Mouse (Mus musculus) ES-Bruce4 (cell line): ENCODE results near the gene Large2. TPM values are rescaled to one million over a fixed set of nuclear protein-coding genes. Genes with fewer than 3 reads are reported as not detected.

Source experiments
- H3K27ac ChIP-seq: 2 replicates; pipeline ENCODE4 v1.5.1; 2012; ENCODE audit warnings: low read length, inconsistent platforms; ENCODE audit not compliant: insufficient read depth
- H3K27me3 ChIP-seq: 2 replicates; pipeline ENCODE4 v1.6.1; 2012; ENCODE audit warnings: mild to moderate bottlenecking, low read length, inconsistent platforms; ENCODE audit not compliant: control insufficient read depth, poor library complexity, insufficient read depth, severe bottlenecking
- H3K36me3 ChIP-seq: 2 replicates; pipeline ENCODE4 v1.6.1; 2012; ENCODE audit warnings: inconsistent platforms, mild to moderate bottlenecking, low read length, moderate library complexity; ENCODE audit not compliant: control insufficient read depth, poor library complexity, insufficient read depth, severe bottlenecking
- H3K4me1 ChIP-seq: one replicate; pipeline ENCODE4 v1.8.1; 2011; ENCODE audit warnings: low read length; ENCODE audit not compliant: control insufficient read depth, insufficient read depth
- H3K4me3 ChIP-seq: 2 replicates; pipeline ENCODE4 v1.5.1; 2011; ENCODE audit warnings: low read depth, mild to moderate bottlenecking, low read length
- H3K9ac ChIP-seq: 2 replicates; pipeline ENCODE4 v1.6.1; 2012; ENCODE audit warnings: low read depth, mild to moderate bottlenecking, inconsistent platforms; ENCODE audit not compliant: poor library complexity, severe bottlenecking
- H3K9me3 ChIP-seq: replicated peaks from 2 replicates; pipeline ENCODE4 v1.6.1; 2012; ENCODE audit warnings: mild to moderate bottlenecking, low read length, inconsistent platforms; ENCODE audit not compliant: control insufficient read depth, poor library complexity, insufficient read depth, severe bottlenecking
- CTCF ChIP-seq: IDR thresholded peaks from one replicate; pipeline ENCODE4 v1.8.1; 2011; ENCODE audit warnings: low read depth, low read length
- EP300 ChIP-seq: IDR thresholded peaks from 2 replicates; pipeline ENCODE4 v1.6.1; 2011; ENCODE audit warnings: low read depth, low read length; ENCODE audit not compliant: insufficient read depth
- POLR2A ChIP-seq: IDR thresholded peaks from one replicate; pipeline ENCODE4 v1.8.1; 2011; ENCODE audit warnings: low read length; ENCODE audit not compliant: insufficient read depth
- polyA plus RNA-seq: library from polyadenylated mRNA; stranded (reverse); fragments of >200 nt; gene quantifications from 2 replicates; pipeline ENCODE4 v1.2.4, GENCODE M21; 2011; ENCODE audit warnings: low read depth; ENCODE audit not compliant: missing spikeins, insufficient read depth, insufficient read length

The Large2 gene
- polyA plus RNA-seq, 1 experiment: 31.4 TPM

DNA sequence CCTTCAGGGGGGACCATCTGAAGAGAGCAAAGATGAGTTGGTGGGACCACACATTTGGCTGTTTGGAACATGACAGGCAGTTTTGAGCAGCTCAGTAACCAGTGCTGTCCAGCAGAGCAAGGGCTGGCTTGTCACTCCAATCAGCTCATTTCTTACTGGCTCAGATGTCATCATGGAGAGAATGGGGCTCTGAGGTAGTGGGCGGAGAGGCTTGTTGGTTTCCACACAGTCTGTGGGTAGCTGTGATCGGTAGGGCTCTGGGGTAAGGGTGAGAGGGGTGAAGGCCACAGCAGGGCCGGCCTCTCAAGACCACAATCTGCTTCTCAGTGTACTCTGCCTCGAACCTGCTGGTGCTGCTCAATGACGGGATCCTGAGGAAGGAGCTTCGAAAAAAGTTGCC, 1.6 kb upstream of the Large2 start:
- Histone ChIP-seq H3K9ac (no peak overlapping the region), H3K4me1 (peaks cover 8% of the 10 kb centered on the region), H3K27me3 (no peaks in the 10 kb centered on the region), H3K27ac (no peak overlapping the region), H3K4me3 (no peak overlapping the region), H3K36me3 (no peaks in the 10 kb centered on the region), H3K9me3 (no peaks in the 10 kb centered on the region)
- TF ChIP-seq EP300 (no peak), CTCF (no peak), POLR2A (no peak)

DNA sequence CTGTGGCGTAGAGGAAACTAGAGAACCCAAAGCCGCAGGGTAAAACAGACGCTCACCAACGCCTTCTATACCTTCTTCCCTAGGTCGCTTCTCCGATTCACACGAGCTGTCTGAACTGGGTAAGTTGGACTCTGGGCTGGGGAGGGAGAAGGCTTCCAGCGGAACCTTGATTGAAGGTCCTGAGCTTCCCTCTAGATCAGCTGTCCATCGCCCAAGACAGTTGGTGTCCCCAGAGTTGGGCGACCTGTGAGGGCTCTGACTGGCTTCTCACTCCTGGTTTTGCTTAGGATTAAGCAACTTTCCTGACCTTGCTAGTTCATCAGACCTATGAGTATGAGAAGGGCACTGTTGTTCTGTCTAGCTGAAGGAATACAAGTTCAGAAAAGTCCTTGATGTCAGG, 1.1 kb upstream of the Large2 start:
- peak overlapping the region; percentile 92 for H3K4me3 ChIP-seq
- H3K9me3 ChIP-seq: no peaks in the 10 kb centered on the region
- no peak overlapping the region for H3K27ac ChIP-seq
- TF ChIP-seq EP300: no peak
- TF ChIP-seq CTCF: no peak
- no peak for TF ChIP-seq POLR2A
- peaks cover 8% of the 10 kb centered on the region for H3K4me1 ChIP-seq
- H3K27me3 ChIP-seq: no peaks in the 10 kb centered on the region
- H3K9ac ChIP-seq: peak overlapping the region; percentile 49
- H3K36me3 ChIP-seq: no peaks in the 10 kb centered on the region

DNA sequence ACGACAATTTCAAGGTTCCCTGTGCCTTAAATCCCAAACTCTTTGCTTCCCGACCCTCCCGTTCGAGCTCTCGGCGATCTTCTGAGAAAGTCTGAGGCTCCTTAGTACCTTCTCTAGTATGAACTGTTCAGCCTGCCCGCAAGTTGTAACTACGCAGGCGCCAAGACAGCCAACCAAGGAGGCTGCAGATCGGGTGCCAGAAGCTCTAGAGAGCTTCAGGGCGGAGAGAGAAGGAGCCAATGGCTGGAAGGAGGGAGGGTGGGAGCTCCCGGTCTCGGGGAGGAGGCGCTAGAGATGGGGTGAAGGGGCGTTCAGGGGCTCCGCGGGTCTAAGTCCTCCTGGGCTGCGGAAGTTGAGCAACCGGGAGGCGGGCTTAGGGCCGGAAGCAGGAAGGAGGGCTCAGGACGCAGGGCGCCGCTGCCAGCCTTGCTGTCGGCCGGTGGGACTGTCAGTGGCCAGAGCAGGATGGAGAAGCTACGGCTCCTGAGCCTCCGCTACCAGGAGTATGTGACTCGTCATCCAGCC, 492 bp upstream of the Large2 start:
- TF ChIP-seq CTCF (no peak), EP300 (no peak), POLR2A (no peak)
- Histone ChIP-seq H3K27ac (peak overlapping the region; percentile 31; the same call in 1 of the 2 replicates), H3K4me3 (peak overlapping the region; percentile 92), H3K4me1 (peaks cover 8% of the 10 kb centered on the region), H3K9ac (peak overlapping the region; percentile 49), H3K36me3 (no peaks in the 10 kb centered on the region), H3K9me3 (no peaks in the 10 kb centered on the region), H3K27me3 (no peaks in the 10 kb centered on the region)

DNA sequence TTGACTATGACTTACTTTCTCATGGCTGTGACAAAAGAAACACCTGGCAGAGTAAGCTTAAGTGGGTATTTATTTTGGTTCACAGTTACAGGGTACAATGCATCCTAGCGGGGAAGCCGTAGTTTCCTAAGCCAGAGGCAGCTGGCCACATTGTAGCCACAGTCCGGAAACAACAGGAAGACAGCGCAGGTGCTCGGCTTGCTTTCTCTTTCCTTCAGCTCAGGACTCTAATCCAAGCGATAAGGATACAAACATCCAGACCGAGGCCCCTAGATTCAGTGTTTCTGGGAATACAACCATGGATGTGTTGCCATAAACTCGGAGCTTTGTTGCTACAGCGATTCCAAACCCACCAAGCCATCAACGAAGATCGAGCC, 1.2 kb downstream of the Large2 start:
- no peak overlapping the region for H3K9ac ChIP-seq
- peaks cover 8% of the 10 kb centered on the region for H3K4me1 ChIP-seq
- H3K27me3 ChIP-seq: no peaks in the 10 kb centered on the region
- H3K4me3 ChIP-seq: no peak overlapping the region
- H3K27ac ChIP-seq: no peak overlapping the region
- no peaks in the 10 kb centered on the region for H3K36me3 ChIP-seq
- no peaks in the 10 kb centered on the region for H3K9me3 ChIP-seq
- no peak for TF ChIP-seq EP300
- TF ChIP-seq CTCF: no peak
- TF ChIP-seq POLR2A: no peak

DNA sequence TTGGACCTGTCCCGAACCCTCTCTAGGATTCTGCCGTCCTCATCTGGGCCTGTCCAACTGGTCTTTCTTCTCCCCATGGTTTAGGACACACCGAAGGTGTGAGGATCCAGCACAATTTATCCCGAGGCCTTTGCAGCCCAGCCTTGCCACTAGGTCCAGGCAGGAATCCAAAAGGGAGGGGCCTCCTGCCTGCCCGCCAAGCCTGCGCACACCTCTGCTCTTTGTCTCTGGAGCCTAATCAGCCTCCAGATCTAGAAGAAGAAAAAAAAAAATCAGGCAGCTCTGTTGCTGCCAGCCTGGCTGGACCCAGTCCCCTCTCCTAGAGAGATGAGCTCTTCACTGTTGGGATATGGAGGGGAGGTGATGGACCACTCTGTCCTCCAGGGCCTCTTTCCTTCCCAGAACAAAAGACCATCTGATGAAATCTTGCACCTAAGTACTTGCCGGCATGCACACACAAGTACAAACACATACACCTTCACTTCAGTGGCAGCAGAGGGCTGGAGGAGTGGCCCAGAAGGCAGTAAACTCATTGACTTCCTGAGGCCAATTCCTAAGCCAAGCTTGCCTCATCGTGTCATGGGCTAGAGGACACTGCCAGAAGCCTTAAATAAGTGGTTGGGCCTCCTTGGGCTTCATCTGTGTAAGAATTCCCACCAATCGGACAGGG, 1.8 kb downstream of the Large2 start:
- TF ChIP-seq EP300: no peak
- no peak for TF ChIP-seq POLR2A
- no peak for TF ChIP-seq CTCF
- Histone ChIP-seq H3K4me3 (no peak overlapping the region), H3K27me3 (no peaks in the 10 kb centered on the region), H3K9ac (no peak overlapping the region), H3K9me3 (no peaks in the 10 kb centered on the region), H3K4me1 (peaks cover 8% of the 10 kb centered on the region), H3K36me3 (no peaks in the 10 kb centered on the region), H3K27ac (peak overlapping the region; percentile 29; the same call in 1 of the 2 replicates)

DNA sequence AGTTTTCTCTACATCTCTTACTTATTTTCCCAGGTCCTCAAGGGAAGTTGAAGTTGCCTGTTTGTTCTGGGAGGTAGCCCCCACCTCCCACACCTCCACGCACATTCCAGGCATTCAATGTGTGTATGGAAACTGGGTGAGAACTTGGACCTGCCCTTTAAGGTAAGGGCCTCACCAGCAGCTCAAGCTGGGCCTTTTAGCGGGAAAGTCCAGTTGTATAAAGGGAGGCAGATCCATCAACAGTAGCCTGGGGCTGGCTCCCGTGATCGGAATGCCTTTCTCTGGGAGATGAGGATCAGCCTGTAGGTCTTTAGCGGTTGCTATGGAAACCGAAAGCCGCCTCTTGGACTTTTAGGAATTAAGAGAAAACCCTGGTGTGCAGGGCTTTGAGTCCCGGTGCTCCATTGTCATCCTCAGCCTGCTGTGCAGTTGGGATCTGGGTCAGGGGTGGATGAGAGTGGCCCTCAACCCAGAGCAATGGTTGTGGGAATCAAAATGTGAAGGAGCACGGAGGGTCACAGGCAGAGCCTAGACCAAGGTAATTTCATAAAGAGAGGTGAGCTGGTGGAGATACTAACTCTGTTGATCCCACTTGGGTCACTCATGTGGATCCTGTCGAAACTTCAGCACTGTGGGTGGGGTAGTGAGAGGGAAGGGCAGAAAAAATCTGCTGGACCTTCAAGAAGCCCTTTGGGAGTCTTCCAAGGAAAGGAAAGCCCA, 2.5 kb downstream of the Large2 start:
- H3K27ac ChIP-seq: peak overlapping the region; percentile 30

More for the DNA sequence above, 2.5 kb downstream of the Large2 start:
- TF ChIP-seq CTCF: no peak
- TF ChIP-seq POLR2A: no peak
- 0 out of 2 replicates have a peak, but pooled peaks have one; percentile 49 for TF ChIP-seq EP300
- Histone ChIP-seq H3K27me3 (no peaks in the 10 kb centered on the region), H3K9ac (no peak overlapping the region), H3K36me3 (no peaks in the 10 kb centered on the region), H3K9me3 (no peaks in the 10 kb centered on the region), H3K4me3 (no peak overlapping the region), H3K4me1 (peaks cover 11% of the 10 kb centered on the region)
